Mouse (Mus musculus) heart, postnatal 4 days (tissue): ENCODE measurements at regions not wholly inside any gene's neighbourhood (a gene's known extent, or its start where the extent isn't known, plus 50 kb on each side); places are given as distances from the start of the nearest gene placed in this dataset.

Source experiments
- DNase-seq: peaks from one replicate; pipeline ENCODE4 v3.0.0; 2021

DNA sequence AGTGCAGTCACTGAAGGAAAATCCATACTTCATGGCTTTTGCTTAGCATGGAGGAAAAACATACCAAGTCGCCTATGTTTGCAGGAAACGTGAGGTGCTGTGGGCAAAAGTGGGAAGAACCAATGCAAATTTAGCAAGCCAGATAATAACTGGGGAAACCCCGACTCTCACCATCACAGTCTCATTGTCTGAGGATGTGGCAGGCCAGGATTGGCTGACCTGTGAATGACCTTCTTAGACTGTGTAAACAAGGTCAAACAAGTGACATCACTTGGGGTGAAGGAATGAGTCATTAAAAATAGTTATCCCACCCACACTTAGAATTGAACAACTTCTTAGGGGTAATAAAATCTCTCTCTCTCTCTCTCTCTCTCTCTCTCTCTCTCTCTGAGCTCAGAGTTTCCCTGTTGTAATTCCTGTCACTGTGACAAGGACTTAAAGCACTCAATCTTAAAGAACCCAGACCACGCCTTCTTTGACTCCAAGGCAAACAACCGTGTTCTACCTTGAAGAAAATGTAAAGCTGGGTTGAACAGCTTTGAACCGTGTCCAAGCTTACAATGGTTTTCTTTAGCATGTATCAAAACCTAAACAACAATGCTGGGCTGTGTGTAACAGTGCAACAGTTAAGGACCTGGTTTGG, 142.0 kb downstream of the Sp3 start:
- peak; percentile 36 for DNase-seq

GRCm38 (mm10) chr2:72839673-72840072, 140.6 kb downstream of the Sp3 start:
- peak; percentile 28 for DNase-seq

DNA sequence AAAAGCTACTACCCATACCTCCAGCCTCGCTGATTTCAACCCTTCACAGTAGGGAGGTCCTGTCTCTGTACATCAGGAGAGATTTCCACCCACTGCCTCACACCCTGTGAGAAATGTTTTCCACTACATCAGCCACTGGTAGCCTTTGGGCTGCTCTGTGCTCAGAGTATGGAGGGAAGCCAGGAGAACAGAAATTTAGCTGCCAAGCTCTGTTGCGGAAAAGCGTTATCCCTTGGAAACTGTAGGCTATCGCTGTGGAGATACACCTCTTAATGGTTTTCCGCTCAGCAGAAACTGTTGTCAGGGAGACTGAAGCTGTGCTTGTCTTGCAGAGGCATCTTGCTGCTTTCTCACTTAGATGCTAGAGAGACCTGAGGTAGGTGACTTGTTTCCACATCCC, 138.9 kb downstream of the Sp3 start:
- DNase-seq, result peak; percentile 27

DNA sequence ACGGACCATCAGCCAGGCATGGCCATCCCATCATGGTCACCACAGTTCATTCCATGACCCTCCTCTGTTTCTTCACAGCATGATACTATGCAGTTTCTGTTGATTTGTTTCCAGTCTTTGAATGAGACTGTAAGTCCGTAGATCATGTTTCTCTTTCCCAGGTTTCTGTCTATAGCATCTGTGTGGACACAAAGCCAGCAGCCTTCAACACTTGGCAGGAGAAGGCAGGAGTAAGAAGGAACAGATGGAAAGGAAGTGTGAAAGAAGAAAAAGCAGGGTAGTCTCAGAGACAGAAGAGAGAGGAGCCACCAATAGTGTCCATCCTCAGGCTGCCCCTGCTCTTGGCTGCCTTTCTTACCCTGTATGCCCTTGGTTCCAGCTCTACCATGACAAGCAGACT, 136.6 kb downstream of the Sp3 start:
- DNase-seq, result peak; percentile 26

DNA sequence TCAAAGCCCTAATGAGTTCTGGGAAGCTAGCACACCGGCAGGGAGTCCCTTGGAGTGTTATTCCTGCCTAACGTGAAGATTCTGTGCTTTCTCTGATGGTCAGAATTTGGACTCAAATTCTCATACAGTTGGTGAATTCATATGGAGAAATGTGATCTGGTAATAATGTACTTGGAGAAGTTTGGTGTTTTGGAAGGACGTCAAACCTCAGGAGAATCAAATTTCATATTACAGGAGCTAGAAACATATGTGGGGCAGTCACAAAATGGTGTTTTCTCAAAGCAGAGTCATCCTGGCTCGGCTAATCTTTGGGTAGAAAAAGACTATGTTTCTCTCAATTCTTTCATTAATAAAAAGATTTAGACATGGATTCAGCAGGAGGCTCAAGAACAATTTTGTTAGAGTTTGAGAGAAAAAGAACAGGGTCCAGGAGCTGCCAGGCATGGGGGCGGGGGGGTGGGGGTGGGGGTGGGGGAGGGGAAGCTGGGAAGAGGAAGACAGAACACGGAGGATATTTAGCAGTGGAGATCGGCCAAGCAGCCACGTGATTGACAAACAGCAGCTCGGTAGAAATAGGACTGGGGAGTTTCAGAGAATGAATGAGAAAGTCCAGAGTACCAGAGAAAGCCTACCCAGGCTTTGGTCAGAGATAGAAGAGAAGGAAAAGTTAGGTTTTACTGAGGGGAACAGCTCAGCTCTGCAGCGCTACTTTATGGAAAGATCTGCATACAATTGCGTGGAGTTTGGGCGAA, 130.6 kb downstream of the Sp3 start:
- no peak for DNase-seq

DNA sequence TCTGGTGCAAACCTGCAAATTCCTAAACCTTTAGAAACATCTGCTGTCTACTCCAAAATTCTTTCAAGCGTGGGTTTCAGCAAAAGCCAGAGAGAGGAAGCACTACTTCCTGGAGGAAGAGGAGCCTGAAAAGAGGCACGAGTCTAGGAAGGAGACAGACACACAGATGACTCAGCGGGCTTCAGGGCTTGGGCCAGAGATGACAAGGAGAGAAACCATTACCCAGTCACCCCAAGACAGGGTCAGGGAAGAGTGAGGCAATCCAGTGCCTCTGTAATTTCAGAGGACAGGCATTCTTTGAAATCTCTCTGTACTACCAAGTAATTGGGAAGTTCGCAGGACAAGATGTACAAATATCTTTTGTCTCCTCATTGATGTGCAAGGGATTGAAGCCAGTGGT, 127.7 kb downstream of the Sp3 start:
- no peak for DNase-seq

- no peak for DNase-seq
Observed at GRCm38 (mm10) chr2:72855276-72855970, 124.8 kb downstream of the Sp3 start.

DNA sequence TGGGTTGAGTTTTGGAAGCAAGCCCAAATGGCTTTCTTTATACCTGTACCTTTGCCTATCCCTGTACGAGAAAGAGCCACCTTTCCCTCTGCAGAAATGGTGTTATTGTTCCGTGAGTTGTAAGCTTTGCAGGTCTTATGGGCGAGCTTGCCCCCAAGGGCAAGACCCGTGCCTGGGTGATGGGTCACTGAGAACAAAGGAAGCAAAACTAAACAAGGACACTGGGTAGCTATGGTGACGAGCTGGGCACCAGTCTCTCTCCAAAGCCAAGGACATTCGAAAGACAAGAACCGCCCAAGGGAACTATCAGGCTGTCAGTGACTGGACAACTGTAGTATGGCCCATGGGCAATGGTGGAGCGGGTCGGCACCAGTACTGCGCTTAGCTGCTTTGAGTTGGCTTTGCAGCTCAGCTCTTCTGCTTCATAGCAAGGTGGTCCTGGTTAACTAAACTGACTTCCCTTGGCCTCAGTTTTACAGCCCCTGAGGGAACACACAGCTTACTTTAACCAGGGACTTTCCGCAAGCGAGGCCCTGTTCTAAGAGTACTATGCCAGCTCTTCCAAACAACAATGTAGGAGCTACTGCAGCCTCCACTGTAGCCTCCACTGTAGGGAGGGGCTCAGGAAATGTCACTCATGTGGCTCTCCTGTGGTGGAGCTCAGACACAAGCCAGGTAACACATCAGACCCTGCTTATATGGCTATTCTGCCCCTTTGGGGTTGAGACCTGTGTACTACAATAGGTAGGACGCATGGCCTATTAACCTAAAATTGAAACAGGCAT, 124.1 kb downstream of the Sp3 start:
- DNase-seq, result no peak

- DNase-seq, result no peak
Observed at GRCm38 (mm10) chr2:72857377-72857776, 122.9 kb downstream of the Sp3 start.

- DNase-seq, result no peak
Observed at GRCm38 (mm10) chr2:72865462-72866365, 114.5 kb downstream of the Sp3 start.

DNA sequence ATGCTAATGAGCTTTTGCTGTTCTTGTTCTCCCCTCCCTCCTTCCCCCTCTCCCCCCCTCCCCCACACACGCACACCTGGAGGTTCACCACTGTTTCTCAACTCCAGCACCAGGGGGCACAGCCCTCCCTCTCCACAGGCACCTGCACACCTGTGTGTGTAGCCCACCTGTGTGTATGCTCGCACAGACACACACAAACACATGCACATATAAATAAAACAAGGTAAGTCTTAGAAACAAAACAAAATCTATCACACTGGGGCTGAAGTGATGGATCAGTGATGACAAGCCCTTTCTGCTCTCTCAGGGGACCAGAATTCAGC, 113.9 kb downstream of the Sp3 start:
- DNase-seq, result no peak

GRCm38 (mm10) chr2:72868173-72868572, 112.1 kb downstream of the Sp3 start:
- no peak for DNase-seq

DNA sequence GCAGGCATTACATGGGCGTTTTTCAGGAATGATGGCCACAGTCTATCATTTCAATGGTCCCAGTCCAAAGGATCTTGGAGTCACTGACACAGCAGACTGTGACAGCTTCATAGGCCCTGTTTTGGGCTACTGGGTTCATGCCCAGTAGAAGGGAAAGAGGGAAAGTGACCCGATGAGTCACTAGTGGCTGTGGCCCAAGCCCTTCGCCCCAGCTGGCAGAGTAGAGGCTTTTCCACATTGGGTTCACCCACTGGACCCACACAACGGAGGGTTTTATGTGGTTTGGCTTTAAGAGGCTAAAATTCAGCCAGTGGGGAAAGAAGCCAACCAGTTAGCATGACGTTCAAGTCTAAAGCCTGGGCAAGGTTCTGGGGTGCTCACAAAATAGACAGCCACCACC, 108.4 kb downstream of the Sp3 start:
- peak; percentile 50 for DNase-seq

GRCm38 (mm10) chr2:72873948-72874347, 106.3 kb downstream of the Sp3 start:
- no peak for DNase-seq

DNA sequence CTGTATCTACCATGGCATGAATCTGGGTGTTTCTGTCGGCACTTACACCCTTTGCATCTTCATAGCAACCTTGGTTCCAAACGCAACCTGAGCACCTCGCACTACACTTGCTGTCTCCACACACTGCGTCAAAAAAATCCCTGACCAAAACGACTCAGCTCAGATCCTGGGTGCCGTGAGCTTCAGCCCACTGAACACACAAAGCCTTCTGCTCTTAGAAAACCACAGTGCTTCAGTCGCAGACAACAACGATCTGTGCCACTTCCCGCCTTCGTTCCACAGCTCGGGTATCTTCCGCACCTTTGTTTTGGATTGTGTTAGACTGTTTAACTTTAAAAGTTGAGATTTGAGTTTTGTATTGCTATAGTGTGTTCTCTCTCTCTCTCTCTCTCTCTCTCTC, 105.7 kb downstream of the Sp3 start:
- no peak for DNase-seq

DNA sequence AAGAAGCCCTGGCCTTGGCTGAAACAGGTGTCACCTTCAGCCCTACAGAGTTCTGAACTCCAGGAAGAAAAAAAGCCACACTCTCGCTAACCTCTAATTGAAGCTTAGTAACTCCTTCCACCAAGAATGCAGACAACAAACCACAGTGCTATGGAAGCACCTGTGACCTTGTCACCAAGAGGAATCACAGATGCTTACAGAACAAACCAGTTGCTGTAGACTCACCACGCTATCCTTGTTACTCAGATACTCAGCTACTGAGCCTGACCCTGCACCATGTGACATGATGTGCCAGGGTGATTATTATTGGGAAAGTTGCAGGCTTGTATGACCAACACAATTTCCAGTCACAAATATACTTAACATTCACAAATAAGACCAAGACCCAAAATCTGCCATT, 104.6 kb downstream of the Sp3 start:
- no peak for DNase-seq

GRCm38 (mm10) chr2:72880016-72880415, 100.2 kb downstream of the Sp3 start:
- DNase-seq, result no peak

- DNase-seq, result no peak
Observed at GRCm38 (mm10) chr2:72881554-72881953, 98.7 kb downstream of the Sp3 start.

DNA sequence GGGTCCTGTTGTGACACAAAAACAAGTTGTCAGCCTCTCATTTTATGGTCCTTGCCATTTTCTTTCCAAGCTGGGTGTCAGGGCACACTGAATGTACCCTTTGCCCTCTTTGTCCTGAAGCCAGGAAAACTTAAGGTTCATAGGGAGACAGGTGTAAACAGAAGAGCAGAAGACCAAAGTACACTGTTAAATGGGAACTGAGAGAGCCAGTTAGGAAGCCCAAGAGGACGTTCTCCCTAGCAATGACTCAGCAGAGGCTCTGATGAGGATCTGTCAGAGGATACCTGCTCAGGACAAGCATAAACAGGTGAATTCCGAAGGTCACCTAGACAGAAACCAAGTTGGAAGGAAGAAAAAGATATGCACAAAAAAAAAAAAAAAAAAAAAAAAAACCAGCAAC, 94.0 kb downstream of the Sp3 start:
- no peak for DNase-seq
